Mouse (Mus musculus): ENCODE results near the gene Oas2. TPM values are rescaled to one million over a fixed set of nuclear protein-coding genes. Genes with fewer than 3 reads are reported as not detected.
A peak's percentile ranks its signal among the peaks of the same experiment; 100 is the strongest.

Oas2 gene
- polyA plus RNA-seq, 1 experiment: 22.4 TPM

GRCm38 (mm10) chr5:120688434-120688833, 61.2 kb downstream of the Oas2 start:
- peaks cover 64% of the 10 kb centered on the region for H3K4me1 ChIP-seq (replicated peaks; ENCODE audit: control insufficient read depth, insufficient read depth, low read length)
- H3K4me3 ChIP-seq (ENCODE audit: control insufficient read depth, insufficient read depth, low read length): no peak overlapping the region
- TF ChIP-seq POLR2A (IDR thresholded peaks at IDR 0.05; ENCODE audit: control insufficient read depth, extremely low read depth, insufficient read depth, low read length, poor library complexity): no peak
- no peak for TF ChIP-seq CTCF (IDR thresholded peaks at IDR 0.05; ENCODE audit: borderline replicate concordance, control insufficient read depth, extremely low read depth, insufficient read depth, low read length, poor library complexity)
- no peak overlapping the region for H3K27ac ChIP-seq (ENCODE audit: control insufficient read depth, insufficient read depth, low read length)
- H3K27me3 ChIP-seq (ENCODE audit: control insufficient read depth, insufficient read depth, low read length): no peaks in the 10 kb centered on the region
- peak; percentile 68 for DNase-seq
- 1% methylated on average over 4 of the region's 4 CpGs for WGBS
- H3K36me3 ChIP-seq (ENCODE audit: control insufficient read depth, insufficient read depth, low read length): no peaks in the 10 kb centered on the region

- H3K36me3 ChIP-seq (ENCODE audit: control insufficient read depth, insufficient read depth, low read length): no peaks in the 10 kb centered on the region
- WGBS: 65% methylated on average over 5 of the region's 5 CpGs
- H3K27ac ChIP-seq (ENCODE audit: control insufficient read depth, insufficient read depth, low read length): no peak overlapping the region
Measured at GRCm38 (mm10) chr5:120687897-120688296, 61.8 kb downstream of the Oas2 start.

GRCm38 (mm10) chr5:120687484-120687851, 62.2 kb downstream of the Oas2 start:
- Histone ChIP-seq H3K27ac (ENCODE audit: control insufficient read depth, insufficient read depth, low read length) (no peak overlapping the region), H3K4me3 (ENCODE audit: control insufficient read depth, insufficient read depth, low read length) (no peak overlapping the region), H3K36me3 (ENCODE audit: control insufficient read depth, insufficient read depth, low read length) (no peaks in the 10 kb centered on the region), H3K4me1 (replicated peaks; ENCODE audit: control insufficient read depth, insufficient read depth, low read length) (peaks cover 74% of the 10 kb centered on the region), H3K27me3 (ENCODE audit: control insufficient read depth, insufficient read depth, low read length) (no peaks in the 10 kb centered on the region)
- no peak for DNase-seq
- TF ChIP-seq CTCF (IDR thresholded peaks at IDR 0.05; ENCODE audit: borderline replicate concordance, control insufficient read depth, extremely low read depth, insufficient read depth, low read length, poor library complexity) (no peak), POLR2A (IDR thresholded peaks at IDR 0.05; ENCODE audit: control insufficient read depth, extremely low read depth, insufficient read depth, low read length, poor library complexity) (no peak)
- WGBS: 69% methylated on average over 3 of the region's 3 CpGs

More at GRCm38 (mm10) chr5:120687897-120688296, 61.8 kb downstream of the Oas2 start:
- Histone ChIP-seq H3K27me3 (ENCODE audit: control insufficient read depth, insufficient read depth, low read length) (no peaks in the 10 kb centered on the region), H3K4me3 (ENCODE audit: control insufficient read depth, insufficient read depth, low read length) (no peak overlapping the region), H3K4me1 (replicated peaks; ENCODE audit: control insufficient read depth, insufficient read depth, low read length) (peaks cover 70% of the 10 kb centered on the region)
- TF ChIP-seq CTCF (IDR thresholded peaks at IDR 0.05; ENCODE audit: borderline replicate concordance, control insufficient read depth, extremely low read depth, insufficient read depth, low read length, poor library complexity): no peak
- TF ChIP-seq POLR2A (IDR thresholded peaks at IDR 0.05; ENCODE audit: control insufficient read depth, extremely low read depth, insufficient read depth, low read length, poor library complexity): no peak
- DNase-seq: no peak

GRCm38 (mm10) chr5:120686749-120687483, 62.7 kb downstream of the Oas2 start:
- Histone ChIP-seq H3K36me3 (ENCODE audit: control insufficient read depth, insufficient read depth, low read length) (no peaks in the 10 kb centered on the region), H3K27me3 (ENCODE audit: control insufficient read depth, insufficient read depth, low read length) (no peaks in the 10 kb centered on the region), H3K4me1 (replicated peaks; ENCODE audit: control insufficient read depth, insufficient read depth, low read length) (peaks cover 78% of the 10 kb centered on the region), H3K27ac (ENCODE audit: control insufficient read depth, insufficient read depth, low read length) (no peak overlapping the region), H3K4me3 (ENCODE audit: control insufficient read depth, insufficient read depth, low read length) (no peak overlapping the region)
- TF ChIP-seq CTCF (IDR thresholded peaks at IDR 0.05; ENCODE audit: borderline replicate concordance, control insufficient read depth, extremely low read depth, insufficient read depth, low read length, poor library complexity) (no peak), POLR2A (IDR thresholded peaks at IDR 0.05; ENCODE audit: control insufficient read depth, extremely low read depth, insufficient read depth, low read length, poor library complexity) (no peak)
- DNase-seq: no peak
- WGBS: 81% methylated on average over 6 of the region's 6 CpGs

- H3K36me3 ChIP-seq (ENCODE audit: control insufficient read depth, insufficient read depth, low read length): no peaks in the 10 kb centered on the region
- H3K27me3 ChIP-seq (ENCODE audit: control insufficient read depth, insufficient read depth, low read length): no peaks in the 10 kb centered on the region
- H3K27ac ChIP-seq (ENCODE audit: control insufficient read depth, insufficient read depth, low read length): no peak overlapping the region
- TF ChIP-seq CTCF (IDR thresholded peaks at IDR 0.05; ENCODE audit: borderline replicate concordance, control insufficient read depth, extremely low read depth, insufficient read depth, low read length, poor library complexity) (no peak), POLR2A (IDR thresholded peaks at IDR 0.05; ENCODE audit: control insufficient read depth, extremely low read depth, insufficient read depth, low read length, poor library complexity) (no peak)
- DNase-seq: peak; percentile 88
- WGBS: 3% methylated on average over 8 of the region's 8 CpGs
- no peak overlapping the region for H3K4me3 ChIP-seq (ENCODE audit: control insufficient read depth, insufficient read depth, low read length)
- peaks cover 74% of the 10 kb centered on the region for H3K4me1 ChIP-seq (replicated peaks; ENCODE audit: control insufficient read depth, insufficient read depth, low read length)
Measured at GRCm38 (mm10) chr5:120685678-120686077, 64.0 kb downstream of the Oas2 start.

- Histone ChIP-seq H3K4me3 (ENCODE audit: control insufficient read depth, insufficient read depth, low read length) (no peak overlapping the region), H3K4me1 (replicated peaks; ENCODE audit: control insufficient read depth, insufficient read depth, low read length) (peaks cover 61% of the 10 kb centered on the region), H3K36me3 (ENCODE audit: control insufficient read depth, insufficient read depth, low read length) (no peaks in the 10 kb centered on the region), H3K27me3 (ENCODE audit: control insufficient read depth, insufficient read depth, low read length) (no peaks in the 10 kb centered on the region), H3K27ac (ENCODE audit: control insufficient read depth, insufficient read depth, low read length) (no peak overlapping the region)
- TF ChIP-seq CTCF (IDR thresholded peaks at IDR 0.05; ENCODE audit: borderline replicate concordance, control insufficient read depth, extremely low read depth, insufficient read depth, low read length, poor library complexity): no peak
- no peak for TF ChIP-seq POLR2A (IDR thresholded peaks at IDR 0.05; ENCODE audit: control insufficient read depth, extremely low read depth, insufficient read depth, low read length, poor library complexity)
- WGBS: 41% methylated on average over 24 of the region's 24 CpGs
- no peak for DNase-seq
Measured at GRCm38 (mm10) chr5:120682982-120683771, 66.5 kb downstream of the Oas2 start.
